Comparison of ENCODE assay signal across 9 mouse cellular contexts in the genomic region with DNA sequence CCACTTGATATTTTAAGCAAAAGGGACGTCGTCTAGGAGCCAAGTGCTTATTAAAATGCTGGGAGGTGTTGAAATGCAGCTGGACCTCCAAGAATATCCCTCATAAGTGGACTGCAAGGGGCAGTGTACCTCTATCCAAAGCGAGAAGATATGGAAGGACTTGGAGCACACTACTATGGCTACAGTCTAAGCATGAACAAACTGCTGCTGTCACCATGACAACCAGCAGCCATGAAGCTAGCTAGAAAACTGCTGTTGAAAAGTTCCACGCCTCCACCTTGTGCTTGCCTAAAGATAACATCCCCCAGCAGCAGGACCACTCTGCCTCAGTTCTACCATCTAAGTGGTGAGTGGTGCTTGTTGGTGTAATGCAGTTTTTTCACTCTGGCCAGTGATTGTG.
A peak's percentile ranks its signal among the peaks of the same experiment; 100 is the strongest.
DNase-seq lines count a peak whose midpoint lies in the region; ATAC-seq and TF ChIP-seq lines count a peak whose summit lies in the region.
"Had no signal": no experiment of that assay in that cellular context is flagged by ENCODE, and none has a peak within 500 bp of the region (broad histone marks: within the 10 kb centered on the region; RNA-seq: fewer than 3 reads in every experiment).

No protein-coding gene starts in this region.

- H3K27me3 ChIP-seq in hindbrain, embryonic 11.5 days (ENCODE audit: control insufficient read depth, insufficient read depth, low read length): no peaks in the 10 kb centered on the region
- H3K27me3 ChIP-seq in hindbrain, embryonic 12.5 days: no peaks in the 10 kb centered on the region
- no peaks in the 10 kb centered on the region for H3K27me3 ChIP-seq in thymus, adult 2 months (ENCODE audit: control insufficient read depth, insufficient read depth, low read length)
- H3K27me3 ChIP-seq: embryonic facial prominence, embryonic 15.5 days had no signal

- WGBS in hindbrain, embryonic 11.5 days: 65% methylated on average over 4 of the region's 4 CpGs
- WGBS in hindbrain, embryonic 12.5 days: 62% methylated on average over 4 of the region's 4 CpGs
- 76% methylated on average over 4 of the region's 4 CpGs for WGBS in thymus, adult 2 months

- TF ChIP-seq CTCF in layer of hippocampus, adult 2 months (conservative IDR thresholded peaks at IDR 0.05): no peak
- no peak for TF ChIP-seq CTCF in thymus, adult 2 months (IDR thresholded peaks at IDR 0.05; ENCODE audit: borderline replicate concordance, control insufficient read depth, extremely low read depth, insufficient read depth, low read length, poor library complexity)

- peak; percentile 4 for DNase-seq in hindbrain, embryonic 11.5 days (ENCODE audit: low spot score)
- DNase-seq in embryo, embryonic 9.5 days (ENCODE audit: extremely low spot score): peak; percentile 4
- peak; percentile 19 to 57 for DNase-seq in layer of hippocampus, adult 2 months (ENCODE audit: low spot score in 2 of 2)
- DNase-seq in right cerebral cortex, adult 2 months (ENCODE audit: low spot score in 2 of 2): peak; percentile 54 to 71
- no peak for DNase-seq in Muller cell, postnatal 12 days (ENCODE audit: inconsistent ontology term)
- no peak for DNase-seq in thymus, adult 2 months
- DNase-seq in ovary, postnatal 36 days (ENCODE audit: low spot score): no peak

- no peak overlapping the region for H3K4me2 ChIP-seq in hindbrain, embryonic 11.5 days (replicated peaks; ENCODE audit: low read depth, low read length)
- no peak overlapping the region for H3K4me2 ChIP-seq in hindbrain, embryonic 12.5 days (replicated peaks)
- H3K4me2 ChIP-seq: embryonic facial prominence, embryonic 15.5 days had no signal

- no peaks in the 10 kb centered on the region for H3K36me3 ChIP-seq in hindbrain, embryonic 11.5 days (ENCODE audit: control insufficient read depth, insufficient read depth, low read length)
- H3K36me3 ChIP-seq in hindbrain, embryonic 12.5 days: no peaks in the 10 kb centered on the region
- H3K36me3 ChIP-seq in thymus, adult 2 months (ENCODE audit: control insufficient read depth, insufficient read depth, low read length): no peaks in the 10 kb centered on the region
- H3K36me3 ChIP-seq: embryonic facial prominence, embryonic 15.5 days had no signal

- no peak for ATAC-seq in hindbrain, embryonic 11.5 days (ENCODE audit: low FRiP score)
- no peak for ATAC-seq in hindbrain, embryonic 12.5 days (ENCODE audit: low FRiP score)

- H3K4me3 ChIP-seq in hindbrain, embryonic 11.5 days (ENCODE audit: low read depth, low read length): no peak overlapping the region
- H3K4me3 ChIP-seq in hindbrain, embryonic 12.5 days: no peak overlapping the region
- no peak overlapping the region for H3K4me3 ChIP-seq in layer of hippocampus, adult 2 months
- no peak overlapping the region for H3K4me3 ChIP-seq in thymus, adult 2 months (ENCODE audit: control insufficient read depth, insufficient read depth, low read length)
- H3K4me3 ChIP-seq: embryonic facial prominence, embryonic 15.5 days had no signal

- no peaks in the 10 kb centered on the region for H3K9me3 ChIP-seq in hindbrain, embryonic 11.5 days (ENCODE audit: control insufficient read depth, low read length)
- H3K9me3 ChIP-seq in hindbrain, embryonic 12.5 days (replicated peaks): no peaks in the 10 kb centered on the region
- H3K9me3 ChIP-seq: embryonic facial prominence, embryonic 15.5 days had no signal

- no peak overlapping the region for H3K27ac ChIP-seq in hindbrain, embryonic 11.5 days (ENCODE audit: low read depth, low read length)
- no peak overlapping the region for H3K27ac ChIP-seq in hindbrain, embryonic 12.5 days
- peak overlapping the region; percentile 9; the same call in 1 of the 2 replicates for H3K27ac ChIP-seq in layer of hippocampus, adult 2 months
- H3K27ac ChIP-seq in thymus, adult 2 months (ENCODE audit: control insufficient read depth, insufficient read depth, low read length): no peak overlapping the region
- H3K27ac ChIP-seq: embryonic facial prominence, embryonic 15.5 days had no signal

- no peaks in the 10 kb centered on the region for H3K4me1 ChIP-seq in hindbrain, embryonic 11.5 days (replicated peaks; ENCODE audit: control insufficient read depth, insufficient read depth, low read length)
- H3K4me1 ChIP-seq in hindbrain, embryonic 12.5 days: no peaks in the 10 kb centered on the region
- no peaks in the 10 kb centered on the region; the same call in 1 of the 2 replicates for H3K4me1 ChIP-seq in thymus, adult 2 months (replicated peaks; ENCODE audit: control insufficient read depth, insufficient read depth, low read length)
- H3K4me1 ChIP-seq: embryonic facial prominence, embryonic 15.5 days had no signal

- no peak overlapping the region for H3K9ac ChIP-seq in hindbrain, embryonic 11.5 days (ENCODE audit: low read depth, low read length)
- no peak overlapping the region for H3K9ac ChIP-seq in hindbrain, embryonic 12.5 days
- H3K9ac ChIP-seq: embryonic facial prominence, embryonic 15.5 days had no signal

- no peak for TF ChIP-seq POLR2A in thymus, adult 2 months (IDR thresholded peaks at IDR 0.05; ENCODE audit: control insufficient read depth, extremely low read depth, insufficient read depth, low read length, poor library complexity)

Comparison
In these comparisons a context has a peak if more than half of its experiments do, and no peak if none do; other contexts are left out.
1. DNase-seq: peak in hindbrain, embryonic 11.5 days (single experiment), embryo, embryonic 9.5 days (single experiment), layer of hippocampus, adult 2 months (2 of 2) and right cerebral cortex, adult 2 months (2 of 2); none in Muller cell, postnatal 12 days (single experiment), thymus, adult 2 months (single experiment) and ovary, postnatal 36 days (single experiment).